Mouse (Mus musculus) monocyte, adult 5-6 weeks (primary cell): ENCODE measurements around the gene Baiap2. TPM values are rescaled to one million over a fixed set of nuclear protein-coding genes. Genes with fewer than 3 reads are reported as not detected.
A peak's percentile ranks its signal among the peaks of the same experiment; 100 is the strongest.

Source experiments
- ATAC-seq: fragments of 153-309, 156-312 bp; replicated peaks from 2 replicates; pipeline ENCODE4 v1.8.0; 2017; ENCODE audit warnings: mild to moderate bottlenecking; ENCODE audit not compliant: low TSS enrichment, insufficient number of reproducible peaks, severe bottlenecking, poor library complexity, low FRiP score
- total RNA-seq: library from RNA; stranded (forward); fragments of 200-1000, 200-491, 200-594 nt; gene quantifications from 3 replicates; pipeline ENCODE4 v1.2.3, GENCODE M21; 2017

Baiap2 gene
- total RNA-seq, 1 experiment from 2014 or later = 3.5 TPM

- ATAC-seq = no peak
These were observed 80.3 kb downstream of the Baiap2 start for GRCm38 (mm10) chr11:120022841-120023240.

- ATAC-seq = no peak
These were observed 84.4 kb downstream of the Baiap2 start for GRCm38 (mm10) chr11:120026941-120027340.

GRCm38 (mm10) chr11:120028319-120029092 is 85.9 kb downstream of the Baiap2 start:
- no peak for ATAC-seq

GRCm38 (mm10) chr11:120029431-120030144 is 87.0 kb downstream of the Baiap2 start:
- ATAC-seq = no peak

- ATAC-seq = no peak; the same call in 1 of the 2 replicates
These were observed 87.8 kb downstream of the Baiap2 start for GRCm38 (mm10) chr11:120030145-120030901.

- ATAC-seq = no peak
These were observed 89.5 kb downstream of the Baiap2 start for GRCm38 (mm10) chr11:120032052-120032451.

- ATAC-seq = no peak
These were observed 90.9 kb downstream of the Baiap2 start for GRCm38 (mm10) chr11:120033473-120033872.

GRCm38 (mm10) chr11:120034306-120034705 is 91.7 kb downstream of the Baiap2 start:
- ATAC-seq = no peak

- peak; percentile 56 for ATAC-seq
These were observed 92.2 kb downstream of the Baiap2 start for GRCm38 (mm10) chr11:120034762-120035161.

GRCm38 (mm10) chr11:120039581-120039980 is 97.0 kb downstream of the Baiap2 start:
- no peak for ATAC-seq

- ATAC-seq = no peak
These were observed 97.9 kb downstream of the Baiap2 start for GRCm38 (mm10) chr11:120040440-120040839.

GRCm38 (mm10) chr11:120041191-120042123 is 98.9 kb downstream of the Baiap2 start:
- peak; percentile 74 for ATAC-seq

- ATAC-seq = peak; percentile 48; the same call in 1 of the 2 replicates
These were observed 99.7 kb downstream of the Baiap2 start for GRCm38 (mm10) chr11:120042141-120042838.

GRCm38 (mm10) chr11:120045341-120045740 is 102.8 kb downstream of the Baiap2 start:
- ATAC-seq = no peak

GRCm38 (mm10) chr11:120045839-120046552 is 103.4 kb downstream of the Baiap2 start:
- no peak for ATAC-seq

GRCm38 (mm10) chr11:120046553-120047191 is 104.1 kb downstream of the Baiap2 start, which contains the start of gene Aatk:
Gene Aatk, minus strand, starts transcription at chr11:120047167.
- ATAC-seq = no peak
